Mouse (Mus musculus): Measurements from ENCODE around the gene BC017158.

Gene BC017158

GRCm38 (mm10) chr7:128256783-128257334, 41.1 kb downstream of the BC017158 start:
- DNase-seq (ENCODE audit: low read depth, low spot score) = no peak

- DNase-seq (ENCODE audit: low read depth, low spot score) = no peak
These were observed 42.2 kb downstream of the BC017158 start for GRCm38 (mm10) chr7:128255757-128256156.

- DNase-seq (ENCODE audit: low read depth, low spot score) = no peak
These were observed 43.0 kb downstream of the BC017158 start for GRCm38 (mm10) chr7:128254978-128255377.

- DNase-seq (ENCODE audit: low read depth, low spot score) = peak; percentile 53
These were observed 45.4 kb downstream of the BC017158 start for GRCm38 (mm10) chr7:128252609-128253008.

GRCm38 (mm10) chr7:128251946-128252345, 46.0 kb downstream of the BC017158 start:
- no peak for DNase-seq (ENCODE audit: low read depth, low spot score)

- no peak for DNase-seq (ENCODE audit: low read depth, low spot score)
These were observed 48.0 kb downstream of the BC017158 start for GRCm38 (mm10) chr7:128249998-128250397.

GRCm38 (mm10) chr7:128248081-128249042, 49.6 kb downstream of the BC017158 start:
- DNase-seq (ENCODE audit: low read depth, low spot score) = no peak

GRCm38 (mm10) chr7:128247443-128247842, 50.5 kb downstream of the BC017158 start:
- DNase-seq (ENCODE audit: low read depth, low spot score) = peak; percentile 84

GRCm38 (mm10) chr7:128246496-128247391, 51.2 kb downstream of the BC017158 start, which contains the start of gene Tgfb1i1:
Gene Tgfb1i1 (plus strand): TSS chr7:128246812.
- DNase-seq (ENCODE audit: low read depth, low spot score) = peak; percentile 28

GRCm38 (mm10) chr7:128245547-128245946, 52.4 kb downstream of the BC017158 start:
- DNase-seq (ENCODE audit: low read depth, low spot score) = no peak

GRCm38 (mm10) chr7:128244410-128245025, 53.5 kb downstream of the BC017158 start:
- DNase-seq (ENCODE audit: low read depth, low spot score) = no peak

GRCm38 (mm10) chr7:128243921-128244320, 54.0 kb downstream of the BC017158 start:
- no peak for DNase-seq (ENCODE audit: low read depth, low spot score)

GRCm38 (mm10) chr7:128242331-128242730, 55.6 kb downstream of the BC017158 start:
- no peak for DNase-seq (ENCODE audit: low read depth, low spot score)

- DNase-seq (ENCODE audit: low read depth, low spot score) = no peak
These were observed 57.7 kb downstream of the BC017158 start for GRCm38 (mm10) chr7:128240131-128240784.

GRCm38 (mm10) chr7:128238991-128239390, 59.0 kb downstream of the BC017158 start:
- DNase-seq (ENCODE audit: low read depth, low spot score) = peak; percentile 52

GRCm38 (mm10) chr7:128237927-128238778, 59.8 kb downstream of the BC017158 start, which contains the start of gene 9130023H24Rik:
Gene 9130023H24Rik (minus strand): TSS chr7:128238031.
- peak; percentile 100 for DNase-seq (ENCODE audit: low read depth, low spot score)

- no peak for DNase-seq (ENCODE audit: low read depth, low spot score)
These were observed 60.4 kb downstream of the BC017158 start for GRCm38 (mm10) chr7:128237593-128237926.

GRCm38 (mm10) chr7:128236856-128237592, 60.9 kb downstream of the BC017158 start, which contains the start of gene Armc5:
Gene Armc5 (plus strand): TSS chr7:128237342.
- peak; percentile 86 for DNase-seq (ENCODE audit: low read depth, low spot score)

- DNase-seq (ENCODE audit: low read depth, low spot score) = no peak
These were observed 61.5 kb downstream of the BC017158 start for GRCm38 (mm10) chr7:128236426-128236825.

All from forelimb bud, embryonic 11.5 days (tissue).